Mouse (Mus musculus): ENCODE data around the gene Olfr358.

Gene Olfr358

GRCm38 (mm10) chr2:37009235-37009634 is at the start of gene Olfr358:
TSS of gene Olfr358 (minus strand) at chr2:37009335.
- no peak for DNase-seq (ENCODE audit: low read depth, low spot score)

GRCm38 (mm10) chr2:36997030-36997429 is 12.1 kb downstream of the Olfr358 start:
- DNase-seq (ENCODE audit: low read depth, low spot score) = no peak

- no peak for DNase-seq (ENCODE audit: low read depth, low spot score)
These were observed 15.6 kb downstream of the Olfr358 start, which contains the start of gene Olfr357 for GRCm38 (mm10) chr2:36993527-36993926. TSS of gene Olfr357 (plus strand) at chr2:36993827.
